Mouse (Mus musculus) heart, embryonic 10.5 days (tissue): ENCODE measurements around the gene Cops9. TPM values are rescaled to one million over a fixed set of nuclear protein-coding genes. Genes with fewer than 3 reads are reported as not detected.

Experiments
- DNase-seq: peaks from one replicate; pipeline ENCODE4 v3.0.0-alpha.2; 2017; ENCODE audit warnings: low spot score
- H3K27ac ChIP-seq: fragments of 300-500 bp; sonication (generic); 2 replicates; pipeline ENCODE4 v1.5.1; 2016; ENCODE audit warnings: mild to moderate bottlenecking
- H3K27me3 ChIP-seq: fragments of 300-500 bp; sonication (generic); 2 replicates; pipeline ENCODE4 v1.6.1; 2016; ENCODE audit warnings: mild to moderate bottlenecking; ENCODE audit not compliant: poor library complexity, insufficient read depth, severe bottlenecking
- H3K36me3 ChIP-seq: fragments of 300-500 bp; sonication (generic); 2 replicates; pipeline ENCODE4 v1.6.1; 2016; ENCODE audit warnings: mild to moderate bottlenecking, moderate library complexity
- H3K4me1 ChIP-seq: fragments of 300-500 bp; sonication (generic); 2 replicates; pipeline ENCODE4 v1.6.1; 2016; ENCODE audit warnings: mild to moderate bottlenecking
- H3K4me3 ChIP-seq: fragments of 300-500 bp; sonication (generic); 2 replicates; pipeline ENCODE4 v1.5.1; 2016; ENCODE audit warnings: mild to moderate bottlenecking, moderate library complexity
- H3K9me3 ChIP-seq: fragments of 300-500 bp; sonication (generic); 2 replicates; pipeline ENCODE4 v1.6.1; 2016; ENCODE audit warnings: mild to moderate bottlenecking, moderate library complexity
- WGBS: fragments of 180-500 bp; shearing (Covaris S2); methylation state at CpG from one replicate; pipeline ENCODE4 v1.1.7; 2016; 5-methylcytosine and 5-hydroxymethylcytosine counted together
- polyA plus RNA-seq: library from polyadenylated mRNA; unstranded; fragments of >200 nt; fragmentation: Nextera tagmentation; extraction: Ambion mirVana; gene quantifications from 2 replicates; pipeline ENCODE4 v1.2.1, GENCODE M21; 2016

The Cops9 gene
- polyA plus RNA-seq, 1 experiment from 2014 or later: 310 TPM

DNA sequence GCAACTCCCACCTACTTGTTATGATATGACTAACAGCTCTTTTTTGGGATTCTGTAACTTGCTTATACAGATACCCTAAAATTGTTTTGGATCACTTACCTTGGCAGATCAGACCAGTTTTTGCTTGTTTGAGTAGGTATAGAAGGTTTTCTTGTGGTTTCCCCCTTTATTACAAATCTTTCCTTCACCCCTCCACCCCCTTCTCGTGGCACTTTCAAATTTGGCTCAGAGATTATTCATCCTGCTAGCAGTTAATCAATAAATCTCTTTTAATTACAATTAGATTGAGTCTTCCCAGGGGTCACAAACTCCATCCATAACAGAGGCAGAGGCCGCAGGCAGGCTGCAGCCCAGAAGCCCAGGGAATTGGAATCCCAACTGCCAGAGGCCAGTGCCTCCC lies 24.3 kb downstream of the Cops9 start, which contains the start of gene Olfr12:
Olfr12 (plus strand) TSS at position 301 of the 400 bp plus-strand sequence.
- Histone ChIP-seq H3K27me3 (peaks cover 19% of the 10 kb centered on the region), H3K9me3 (no peaks in the 10 kb centered on the region), H3K36me3 (no peaks in the 10 kb centered on the region), H3K27ac (no peak within 1 kb of the TSS), H3K4me1 (no peaks in the 10 kb centered on the region), H3K4me3 (no peak within 1 kb of the TSS)
- no peak for DNase-seq
- WGBS: 74% methylated on average over 2 of the region's 2 CpGs

DNA sequence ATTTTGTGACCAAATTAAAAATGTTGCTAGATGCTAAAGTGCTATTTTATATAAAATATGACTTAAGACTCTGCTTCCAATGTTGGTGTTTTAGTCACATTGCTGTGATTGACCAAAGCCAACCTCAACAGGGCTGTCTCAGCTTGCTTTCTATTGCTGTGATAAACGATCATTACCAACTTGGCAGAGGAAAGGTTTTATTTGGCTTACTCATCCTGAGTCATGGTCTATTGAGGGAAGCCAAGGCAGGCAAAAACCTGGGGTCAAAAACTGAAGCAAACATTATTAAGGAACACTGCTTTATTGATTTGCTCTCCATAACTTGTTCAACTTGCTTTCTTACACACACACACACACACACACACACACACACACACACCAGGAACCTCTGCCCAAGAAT lies 25.7 kb downstream of the Cops9 start:
- Histone ChIP-seq H3K27ac (no peak overlapping the region), H3K4me1 (no peaks in the 10 kb centered on the region), H3K4me3 (no peak overlapping the region), H3K27me3 (peaks cover 23% of the 10 kb centered on the region; the same call in 1 of the 2 replicates), H3K36me3 (no peaks in the 10 kb centered on the region), H3K9me3 (no peaks in the 10 kb centered on the region)
- WGBS: 69% methylated on average over 1 of the region's 1 CpGs
- DNase-seq: peak; percentile 43

DNA sequence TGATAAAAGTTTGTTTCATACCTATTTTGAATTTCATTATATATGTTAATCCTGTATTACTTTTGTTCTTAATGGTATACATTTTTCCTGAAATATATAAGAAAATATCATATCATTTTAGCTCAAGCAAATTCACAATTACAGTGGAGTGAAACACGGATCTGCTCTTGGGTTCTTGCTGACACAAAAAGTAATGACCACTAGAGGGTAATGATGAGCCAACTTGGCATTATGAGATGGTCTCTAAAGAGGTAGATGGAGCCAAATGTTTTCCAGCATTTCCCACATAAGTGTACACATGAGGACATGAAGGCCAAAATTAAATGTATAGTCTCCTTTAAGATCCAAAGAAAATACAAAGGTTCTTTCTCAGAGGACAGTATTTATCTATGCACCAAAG lies 27.3 kb downstream of the Cops9 start:
- WGBS: 16% methylated on average over 1 of the region's 1 CpGs
- no peak overlapping the region for H3K4me3 ChIP-seq
- no peak overlapping the region for H3K27ac ChIP-seq
- peaks cover 19% of the 10 kb centered on the region; the same call in 1 of the 2 replicates for H3K27me3 ChIP-seq
- no peak for DNase-seq
- H3K4me1 ChIP-seq: no peaks in the 10 kb centered on the region
- no peaks in the 10 kb centered on the region for H3K9me3 ChIP-seq
- H3K36me3 ChIP-seq: no peaks in the 10 kb centered on the region

DNA sequence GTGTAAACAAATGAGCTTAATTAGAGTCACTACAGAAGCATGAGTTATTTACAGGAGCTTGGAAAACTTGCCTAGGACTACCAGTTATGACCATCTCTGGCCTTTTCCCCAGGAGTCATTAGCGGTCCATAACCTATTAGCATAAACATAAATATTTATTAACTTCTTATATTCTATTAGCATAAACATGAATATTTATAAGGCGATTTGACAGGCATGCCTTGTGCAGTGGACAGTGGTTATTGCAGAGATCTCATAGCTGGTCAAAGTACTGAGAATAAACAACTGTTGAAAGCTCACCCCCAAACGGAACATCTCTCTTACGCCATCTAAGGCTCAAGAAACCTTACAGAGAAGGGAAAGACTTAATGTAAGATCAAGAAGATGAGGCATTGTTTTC lies 28.6 kb downstream of the Cops9 start:
- WGBS: 47% methylated on average over 4 of the region's 4 CpGs
- no peaks in the 10 kb centered on the region for H3K4me1 ChIP-seq
- H3K27ac ChIP-seq: no peak overlapping the region
- DNase-seq: no peak
- no peaks in the 10 kb centered on the region for H3K36me3 ChIP-seq
- peaks cover 13% of the 10 kb centered on the region; the same call in 1 of the 2 replicates for H3K27me3 ChIP-seq
- H3K9me3 ChIP-seq: no peaks in the 10 kb centered on the region
- no peak overlapping the region for H3K4me3 ChIP-seq

DNA sequence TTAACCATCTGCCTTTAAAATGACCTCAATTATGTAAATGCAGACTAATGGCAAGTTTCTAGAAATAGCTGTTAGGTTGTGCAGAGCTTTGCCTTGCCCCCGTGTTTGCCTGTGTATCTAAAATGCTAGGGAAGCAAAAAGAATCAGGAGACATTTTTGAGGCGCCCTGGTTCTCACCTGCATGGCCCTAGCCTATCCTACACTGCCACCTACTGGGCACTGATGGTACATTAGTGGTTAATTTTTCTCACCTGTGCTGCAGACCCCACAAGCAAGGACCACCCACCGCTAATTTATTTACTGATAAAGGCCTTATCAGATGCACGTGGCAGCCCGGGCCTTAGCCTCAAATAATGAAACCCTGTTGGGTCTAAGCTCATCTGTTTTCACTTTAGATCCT lies 30.8 kb downstream of the Cops9 start:
- no peak overlapping the region for H3K27ac ChIP-seq
- H3K4me3 ChIP-seq: no peak overlapping the region
- no peaks in the 10 kb centered on the region for H3K36me3 ChIP-seq
- peak; percentile 72 for DNase-seq
- peaks cover 7% of the 10 kb centered on the region; the same call in 1 of the 2 replicates for H3K27me3 ChIP-seq
- no peaks in the 10 kb centered on the region for H3K9me3 ChIP-seq
- 5% methylated on average over 5 of the region's 5 CpGs for WGBS
- no peaks in the 10 kb centered on the region for H3K4me1 ChIP-seq

DNA sequence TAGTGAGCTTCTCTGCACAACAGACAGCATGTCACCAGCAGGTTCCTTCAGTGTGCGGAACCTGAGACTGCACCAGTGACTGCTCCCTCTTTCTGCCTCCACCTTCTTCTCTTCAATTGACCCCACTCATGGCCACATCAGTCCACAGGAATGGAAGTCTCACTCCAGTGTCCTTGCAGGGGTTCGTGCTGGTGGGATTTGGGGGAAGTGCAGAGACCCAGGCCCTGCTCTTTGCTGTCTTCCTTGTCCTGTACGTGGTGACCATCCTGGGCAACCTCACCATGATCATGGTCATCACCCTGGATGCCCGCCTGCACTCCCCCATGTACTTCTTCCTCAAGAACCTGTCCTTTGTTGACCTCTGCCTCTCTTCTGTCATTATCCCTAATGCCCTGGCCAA lies 34.1 kb downstream of the Cops9 start:
- no peaks in the 10 kb centered on the region for H3K36me3 ChIP-seq
- no peak overlapping the region for H3K4me3 ChIP-seq
- peaks cover 7% of the 10 kb centered on the region; the same call in 1 of the 2 replicates for H3K27me3 ChIP-seq
- no peak overlapping the region for H3K27ac ChIP-seq
- WGBS: 68% methylated on average over 4 of the region's 4 CpGs
- no peaks in the 10 kb centered on the region for H3K9me3 ChIP-seq
- H3K4me1 ChIP-seq: no peaks in the 10 kb centered on the region
- peak; percentile 70 for DNase-seq

DNA sequence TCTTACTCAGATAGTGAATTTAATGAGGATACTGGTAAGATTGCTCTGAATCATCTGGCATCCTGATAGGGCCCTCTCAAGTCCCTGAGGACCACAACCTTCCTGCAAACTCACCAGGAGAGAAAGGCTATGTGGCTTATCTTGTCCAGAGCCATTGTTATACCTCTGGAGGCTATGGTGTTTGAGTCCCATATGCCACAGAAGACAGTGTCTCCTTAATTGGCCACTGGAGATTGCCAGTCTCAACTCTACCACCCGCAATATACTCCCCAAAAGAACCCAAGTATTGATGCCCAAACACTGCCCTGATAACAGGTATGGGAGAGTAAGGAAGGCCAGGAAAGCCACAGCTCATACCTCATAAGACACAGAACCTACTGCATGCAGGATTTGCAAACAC lies 36.3 kb downstream of the Cops9 start, which contains the start of gene Olfr1410:
Olfr1410 (plus strand) TSS at position 301 of the 400 bp plus-strand sequence.
- H3K36me3 ChIP-seq: no peaks in the 10 kb centered on the region
- 82% methylated on average over 1 of the region's 1 CpGs for WGBS
- 0 out of 2 replicates have a peak, but pooled peaks cover 4% of the 10 kb centered on the region for H3K27me3 ChIP-seq
- no peak within 1 kb of the TSS for H3K27ac ChIP-seq
- H3K4me3 ChIP-seq: no peak within 1 kb of the TSS
- H3K4me1 ChIP-seq: no peaks in the 10 kb centered on the region
- peak; percentile 51 for DNase-seq
- H3K9me3 ChIP-seq: no peaks in the 10 kb centered on the region

DNA sequence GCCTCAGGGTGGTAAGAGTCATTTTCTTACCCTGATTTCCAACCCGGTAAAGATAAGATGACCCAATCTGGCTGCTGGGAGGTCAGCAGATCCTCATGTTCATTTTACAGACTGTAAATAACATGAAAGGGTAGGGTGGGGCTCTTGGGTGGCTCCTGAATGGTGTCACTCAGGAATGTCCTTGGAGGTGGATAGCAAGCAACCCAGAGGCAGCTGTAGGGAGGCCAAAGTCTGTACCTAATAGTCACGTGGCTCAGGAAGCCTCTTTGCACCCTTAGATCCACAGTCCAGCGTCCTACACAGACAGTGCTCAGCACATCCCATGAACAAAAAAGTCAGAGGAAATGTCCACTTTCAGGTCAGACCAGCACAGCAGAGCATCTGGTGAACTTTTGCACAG lies 45.8 kb downstream of the Cops9 start:
- H3K27me3 ChIP-seq: no peaks in the 10 kb centered on the region
- no peak overlapping the region for H3K27ac ChIP-seq
- DNase-seq: no peak
- 71% methylated on average over 3 of the region's 3 CpGs for WGBS
- no peak overlapping the region for H3K4me3 ChIP-seq
- H3K9me3 ChIP-seq: no peaks in the 10 kb centered on the region
- H3K4me1 ChIP-seq: no peaks in the 10 kb centered on the region
- H3K36me3 ChIP-seq: no peaks in the 10 kb centered on the region

DNA sequence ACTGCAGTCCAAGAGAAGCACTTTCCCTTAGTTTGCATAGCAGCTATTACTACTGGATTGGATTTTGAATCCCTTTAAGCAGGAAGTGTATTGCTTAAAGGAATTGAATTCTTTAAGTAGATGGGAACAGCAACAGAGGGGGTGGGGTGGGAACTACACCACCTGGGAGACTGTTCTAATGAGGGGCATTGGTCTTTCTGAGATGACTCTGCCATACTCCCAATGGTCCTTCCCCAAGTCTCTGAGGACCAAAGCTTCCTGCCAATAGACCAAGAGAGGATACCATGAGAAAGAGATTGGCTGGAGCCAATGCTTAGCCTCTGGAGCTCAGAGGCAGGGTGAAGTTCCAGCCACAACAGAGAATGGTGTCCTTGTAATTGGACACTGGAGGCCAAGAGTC lies 47.7 kb downstream of the Cops9 start, which contains the start of gene Olfr1411:
Olfr1411 (plus strand) TSS at position 301 of the 400 bp plus-strand sequence.
- DNase-seq: no peak
- Histone ChIP-seq H3K36me3 (no peaks in the 10 kb centered on the region), H3K4me3 (no peak within 1 kb of the TSS), H3K27me3 (no peaks in the 10 kb centered on the region), H3K9me3 (no peaks in the 10 kb centered on the region), H3K27ac (no peak within 1 kb of the TSS), H3K4me1 (no peaks in the 10 kb centered on the region)

Other genes with a start within 250 kb of the Cops9 start
- 404 and 483 TPM in 2 replicates for gene Ndufa10, start 168.1 kb downstream of the Cops9 start, polyA plus RNA-seq
- not detected in 2 replicates for gene Olfr1416, start 156.9 kb downstream of the Cops9 start, polyA plus RNA-seq
- gene Olfr1415, start 145.9 kb downstream of the Cops9 start, polyA plus RNA-seq: not detected in 2 replicates
- gene Olfr1414, start 123.3 kb downstream of the Cops9 start, polyA plus RNA-seq: not detected in 2 replicates
- gene Olfr1413, start 70.7 kb downstream of the Cops9 start, polyA plus RNA-seq: not detected in 2 replicates
- not detected in 2 replicates for gene Olfr1412, start 56.2 kb downstream of the Cops9 start, polyA plus RNA-seq
- not detected in 2 replicates for gene Olfr1411, start 47.6 kb downstream of the Cops9 start, polyA plus RNA-seq
- not detected in 2 replicates for gene Olfr1410, start 36.2 kb downstream of the Cops9 start, polyA plus RNA-seq
- gene Olfr12, start 24.2 kb downstream of the Cops9 start, polyA plus RNA-seq: not detected in 2 replicates
- 0.08 TPM in 1 of 2 replicates, not detected in the other for gene Otos, start 6.9 kb upstream of the Cops9 start, polyA plus RNA-seq
- gene Gpc1, start 189.7 kb upstream of the Cops9 start, polyA plus RNA-seq: 36.4 and 38.7 TPM in 2 replicates